Mouse (Mus musculus): ENCODE data around the gene Cul9.

DNA sequence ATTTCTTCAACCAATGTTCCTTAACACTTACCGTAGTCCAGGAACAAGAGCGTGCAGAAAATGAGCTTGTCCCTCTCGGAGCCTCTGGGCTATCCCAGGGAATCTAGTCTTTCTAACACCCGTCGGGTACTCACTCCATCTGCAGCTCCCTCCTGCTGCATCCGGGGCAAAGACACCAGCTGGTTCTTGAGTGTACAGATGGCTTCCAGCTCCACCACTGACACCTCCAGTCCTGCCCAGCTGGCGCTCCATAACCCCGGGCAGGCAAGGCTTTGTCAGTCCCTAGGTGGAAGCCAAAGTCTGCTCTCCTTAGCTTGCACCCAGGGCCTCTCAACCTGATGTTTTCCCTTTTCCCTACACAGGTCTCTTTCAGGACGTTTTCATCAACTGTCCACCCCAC lies 78.4 kb downstream of the Cul9 start:
- TF ChIP-seq CTCF (IDR thresholded peaks at IDR 0.05; ENCODE audit: extremely low read depth, insufficient read length, insufficient replicate concordance, low read depth, low read length) (no peak), POLR2A (IDR thresholded peaks at IDR 0.05; ENCODE audit: low read depth, low read length) (no peak)
